Mouse (Mus musculus): ENCODE data around the gene Hectd4.

- TF ChIP-seq CTCF (IDR thresholded peaks at IDR 0.05; ENCODE audit: low read depth) (no peak), EP300 (IDR thresholded peaks at IDR 0.05; ENCODE audit: low read depth) (no peak)
These were observed 23.8 kb downstream of the Hectd4 start for GRCm38 (mm10) chr5:121243676-121244364.
